Mouse (Mus musculus) neural tube, embryonic 15.5 days (tissue): ENCODE measurements around the gene Rint1. TPM values are rescaled to one million over a fixed set of nuclear protein-coding genes. Genes with fewer than 3 reads are reported as not detected.
A peak's percentile ranks its signal among the peaks of the same experiment; 100 is the strongest.

Experiments
- ATAC-seq: fragments of 200-750 bp; cut with Nextera tagmentation; 2 replicates; pipeline ENCODE4 v1.8.0; 2017; ENCODE audit warnings: mild to moderate bottlenecking, moderate TSS enrichment, moderate library complexity; ENCODE audit not compliant: low FRiP score
- H3K27ac ChIP-seq: fragments of 300-500 bp; sonication (generic); replicated peaks from 2 replicates; pipeline ENCODE4 v1.5.1; 2015; ENCODE audit warnings: mild to moderate bottlenecking, inconsistent platforms
- H3K27me3 ChIP-seq: fragments of 300-500 bp; sonication (generic); replicated peaks from 2 replicates; pipeline ENCODE4 v1.6.1; 2015; ENCODE audit warnings: inconsistent platforms
- H3K36me3 ChIP-seq: fragments of 300-500 bp; sonication (generic); 2 replicates; pipeline ENCODE4 v1.6.1; 2015; ENCODE audit warnings: inconsistent platforms
- H3K4me1 ChIP-seq: fragments of 300-500 bp; sonication (generic); 2 replicates; pipeline ENCODE4 v1.6.1; 2015; ENCODE audit warnings: inconsistent platforms
- H3K4me2 ChIP-seq: fragments of 300-500 bp; sonication (generic); 2 replicates; pipeline ENCODE4 v1.6.1; 2015; ENCODE audit warnings: inconsistent platforms, mild to moderate bottlenecking, moderate library complexity
- H3K4me3 ChIP-seq: fragments of 300-500 bp; sonication (generic); replicated peaks from 2 replicates; pipeline ENCODE4 v1.5.1; 2015; ENCODE audit warnings: mild to moderate bottlenecking, inconsistent platforms
- H3K9ac ChIP-seq: fragments of 300-500 bp; sonication (generic); replicated peaks from 2 replicates; pipeline ENCODE4 v1.6.1; 2015; ENCODE audit warnings: mild to moderate bottlenecking, inconsistent platforms
- H3K9me3 ChIP-seq: fragments of 300-500 bp; sonication (generic); replicated peaks from 2 replicates; pipeline ENCODE4 v1.6.1; 2016; ENCODE audit warnings: inconsistent platforms
- WGBS: fragments of 180-500 bp; shearing (Covaris S2); methylation state at CpG from one replicate; pipeline ENCODE4 v1.1.7; 2015; ENCODE audit warnings: mixed read lengths; 5-methylcytosine and 5-hydroxymethylcytosine counted together
- polyA plus RNA-seq: library from polyadenylated mRNA; unstranded; fragments of >200 nt; fragmentation: Nextera tagmentation; extraction: Ambion mirVana; gene quantifications from 2 replicates; pipeline ENCODE4 v1.2.1, GENCODE M21; 2015

Rint1 gene
- polyA plus RNA-seq, result 31.3 and 32.0 TPM in 2 replicates

DNA sequence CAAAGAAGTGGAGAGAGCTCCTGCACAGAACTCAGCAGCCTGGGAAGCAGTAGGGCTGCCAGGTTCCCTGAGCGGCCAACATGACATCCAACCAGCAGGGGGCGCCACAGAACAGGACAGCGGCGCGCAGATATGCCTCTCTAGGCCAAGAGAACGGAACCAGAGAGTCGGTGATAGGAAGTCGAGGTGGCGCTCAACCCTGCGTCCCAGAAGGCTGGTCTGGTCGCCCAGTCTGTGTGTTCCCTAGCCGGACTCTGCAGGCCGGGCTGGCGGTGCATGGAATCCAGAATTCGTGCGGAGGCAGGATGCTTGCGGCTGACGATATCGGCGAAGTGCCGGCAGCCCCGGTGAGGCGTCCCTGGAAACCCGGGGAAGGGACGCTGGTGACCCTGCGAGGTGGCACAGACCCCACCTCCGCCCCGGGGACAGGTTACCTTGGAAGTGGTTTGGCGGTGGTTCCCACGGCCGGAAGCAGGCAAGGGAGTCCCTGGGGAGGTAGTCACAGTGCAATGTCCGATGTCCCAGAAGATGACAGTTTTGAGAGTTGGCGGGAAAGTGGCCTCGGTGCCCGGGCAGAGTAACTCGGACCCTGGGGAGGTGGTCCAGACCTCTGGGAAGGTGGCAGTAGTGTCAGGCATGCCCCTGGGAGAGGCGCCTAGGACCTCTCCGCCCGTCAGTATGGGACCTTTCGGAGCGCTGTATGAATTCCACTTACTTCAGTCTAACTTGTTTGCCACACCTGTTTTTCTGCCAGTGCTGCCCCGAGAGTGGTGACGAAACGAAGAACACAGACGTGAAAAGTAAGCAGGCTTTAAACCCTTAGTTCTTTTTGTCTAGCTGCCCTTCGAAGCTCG, at the start of gene Rint1:
Gene Rint1 (plus strand): TSS at position 176 of the 854 bp plus-strand sequence.
- Histone ChIP-seq H3K4me1 (peaks cover 30% of the 10 kb centered on the region), H3K27ac (peak within 1 kb of the TSS; percentile 85), H3K27me3 (no peaks in the 10 kb centered on the region), H3K4me2 (peak within 1 kb of the TSS; percentile 93), H3K9me3 (no peaks in the 10 kb centered on the region), H3K4me3 (peak within 1 kb of the TSS; percentile 99), H3K36me3 (peaks cover 13% of the 10 kb centered on the region), H3K9ac (peak within 1 kb of the TSS; percentile 96)
- peak; percentile 87 for ATAC-seq
- whole genome bisulfite sequencing, result 2% methylated on average over 47 of the region's 47 CpGs

DNA sequence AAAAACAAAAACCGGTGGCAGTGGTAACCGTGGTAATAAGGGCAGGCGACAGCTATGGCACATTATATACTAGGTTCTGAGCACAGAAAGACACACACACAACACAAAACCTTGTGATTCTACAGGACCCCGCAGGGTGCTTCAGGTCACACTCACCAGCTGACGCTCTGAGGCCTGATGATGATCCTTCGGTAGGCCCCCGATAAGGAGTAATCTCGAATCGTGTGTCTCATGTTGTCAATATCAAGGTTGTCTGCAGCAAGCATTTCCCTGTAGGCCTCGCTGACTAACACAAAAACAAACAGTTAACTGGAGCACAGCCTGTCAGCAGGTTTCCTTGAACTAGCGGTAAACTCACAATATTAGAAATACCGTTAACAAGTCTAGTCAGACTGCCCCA, 44.2 kb upstream of the Rint1 start:
- no peak overlapping the region for H3K4me3 ChIP-seq
- no peak overlapping the region for H3K9ac ChIP-seq
- no peaks in the 10 kb centered on the region for H3K27me3 ChIP-seq
- 96% methylated on average over 12 of the region's 12 CpGs for WGBS
- no peaks in the 10 kb centered on the region for H3K9me3 ChIP-seq
- H3K36me3 ChIP-seq, result peaks cover 64% of the 10 kb centered on the region
- H3K4me2 ChIP-seq, result no peak overlapping the region
- H3K27ac ChIP-seq, result no peak overlapping the region
- no peak for ATAC-seq
- no peaks in the 10 kb centered on the region for H3K4me1 ChIP-seq

DNA sequence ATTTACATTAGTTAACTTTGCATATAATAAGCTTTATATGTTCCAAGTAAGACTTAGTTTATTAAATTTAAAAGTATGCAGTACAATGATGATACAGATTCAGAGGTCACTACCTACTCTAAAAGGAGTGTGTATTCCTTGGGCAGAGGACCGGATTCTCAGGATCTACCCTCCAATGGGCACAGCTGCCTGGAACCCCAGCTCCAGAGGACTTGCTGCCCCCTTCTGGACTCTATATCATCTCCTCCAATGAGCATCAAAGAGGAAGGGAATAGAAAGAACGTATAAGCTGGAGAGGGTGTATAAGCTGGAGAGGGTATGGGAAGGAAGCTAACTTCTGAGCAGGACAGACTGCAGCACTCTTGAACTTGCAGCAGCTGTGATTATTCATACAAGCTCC, 37.6 kb upstream of the Rint1 start:
- Histone ChIP-seq H3K9ac (no peak overlapping the region), H3K4me2 (no peak overlapping the region), H3K4me1 (no peaks in the 10 kb centered on the region), H3K27me3 (no peaks in the 10 kb centered on the region), H3K27ac (no peak overlapping the region), H3K36me3 (peaks cover 36% of the 10 kb centered on the region), H3K9me3 (no peaks in the 10 kb centered on the region), H3K4me3 (no peak overlapping the region)
- 60% methylated on average over 2 of the region's 2 CpGs for WGBS
- no peak for ATAC-seq

DNA sequence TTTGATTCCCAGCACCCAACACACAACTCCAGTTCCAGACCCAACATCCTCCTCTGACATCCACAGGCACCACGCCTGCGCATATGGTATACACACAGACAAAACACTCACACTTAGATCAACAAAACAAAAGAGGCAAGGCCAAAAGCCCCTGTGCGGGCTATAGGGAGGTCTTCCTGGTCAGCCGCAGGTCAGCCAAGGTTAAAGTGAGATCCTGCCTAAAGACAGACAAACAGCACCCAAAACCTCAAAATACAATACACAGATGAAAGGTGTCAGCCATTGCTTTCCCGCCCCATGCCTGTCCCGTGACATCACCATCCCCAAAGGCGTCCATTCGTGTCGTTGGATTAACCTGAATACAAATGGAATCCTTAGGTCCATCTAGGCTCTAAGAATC, 31.9 kb upstream of the Rint1 start:
- H3K36me3 ChIP-seq, result peaks cover 35% of the 10 kb centered on the region
- WGBS, result 96% methylated on average over 9 of the region's 9 CpGs
- H3K27me3 ChIP-seq, result no peaks in the 10 kb centered on the region
- H3K27ac ChIP-seq, result no peak overlapping the region
- H3K9me3 ChIP-seq, result no peaks in the 10 kb centered on the region
- H3K4me1 ChIP-seq, result no peaks in the 10 kb centered on the region
- ATAC-seq, result no peak
- no peak overlapping the region for H3K9ac ChIP-seq
- H3K4me2 ChIP-seq, result no peak overlapping the region
- no peak overlapping the region for H3K4me3 ChIP-seq

GRCm38 (mm10) chr5:23756368-23756767, 31.1 kb upstream of the Rint1 start:
- no peak for ATAC-seq
- H3K9me3 ChIP-seq, result no peaks in the 10 kb centered on the region
- H3K36me3 ChIP-seq, result peaks cover 33% of the 10 kb centered on the region
- no peak overlapping the region for H3K4me2 ChIP-seq
- H3K9ac ChIP-seq, result no peak overlapping the region
- H3K4me1 ChIP-seq, result no peaks in the 10 kb centered on the region
- no peak overlapping the region for H3K4me3 ChIP-seq
- 96% methylated on average over 4 of the region's 4 CpGs for WGBS
- no peak overlapping the region for H3K27ac ChIP-seq
- H3K27me3 ChIP-seq, result no peaks in the 10 kb centered on the region

GRCm38 (mm10) chr5:23758633-23759032, 28.9 kb upstream of the Rint1 start:
- H3K36me3 ChIP-seq, result peaks cover 42% of the 10 kb centered on the region
- no peak overlapping the region for H3K27ac ChIP-seq
- H3K4me1 ChIP-seq, result no peaks in the 10 kb centered on the region
- H3K4me3 ChIP-seq, result no peak overlapping the region
- 46% methylated on average over 2 of the region's 2 CpGs for WGBS
- no peaks in the 10 kb centered on the region for H3K27me3 ChIP-seq
- H3K4me2 ChIP-seq, result no peak overlapping the region
- no peak overlapping the region for H3K9ac ChIP-seq
- no peaks in the 10 kb centered on the region for H3K9me3 ChIP-seq
- no peak for ATAC-seq

DNA sequence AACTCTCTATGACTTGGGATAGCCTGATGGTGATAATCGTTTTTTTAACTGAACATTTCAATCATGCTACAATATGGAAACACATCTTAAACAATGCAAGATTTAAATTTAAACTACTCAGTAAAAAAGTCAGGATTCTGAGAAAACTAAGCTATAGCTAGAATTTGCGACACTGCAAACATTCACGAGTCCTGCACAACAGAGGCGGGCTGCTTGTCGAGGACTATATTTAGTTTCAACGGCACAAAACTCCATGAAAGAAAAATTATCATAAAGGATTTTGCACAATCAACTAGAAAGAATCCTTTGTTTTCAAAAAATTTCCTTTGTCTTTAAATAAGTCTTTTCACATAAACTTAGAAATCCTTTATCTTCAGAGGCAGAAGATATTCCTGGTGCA, 25.0 kb upstream of the Rint1 start:
- no peak overlapping the region for H3K27ac ChIP-seq
- no peaks in the 10 kb centered on the region for H3K9me3 ChIP-seq
- H3K4me1 ChIP-seq, result no peaks in the 10 kb centered on the region
- ATAC-seq, result no peak
- peaks cover 54% of the 10 kb centered on the region for H3K36me3 ChIP-seq
- H3K9ac ChIP-seq, result no peak overlapping the region
- H3K4me3 ChIP-seq, result no peak overlapping the region
- H3K27me3 ChIP-seq, result no peaks in the 10 kb centered on the region
- whole genome bisulfite sequencing, result 93% methylated on average over 6 of the region's 6 CpGs
- no peak overlapping the region for H3K4me2 ChIP-seq

DNA sequence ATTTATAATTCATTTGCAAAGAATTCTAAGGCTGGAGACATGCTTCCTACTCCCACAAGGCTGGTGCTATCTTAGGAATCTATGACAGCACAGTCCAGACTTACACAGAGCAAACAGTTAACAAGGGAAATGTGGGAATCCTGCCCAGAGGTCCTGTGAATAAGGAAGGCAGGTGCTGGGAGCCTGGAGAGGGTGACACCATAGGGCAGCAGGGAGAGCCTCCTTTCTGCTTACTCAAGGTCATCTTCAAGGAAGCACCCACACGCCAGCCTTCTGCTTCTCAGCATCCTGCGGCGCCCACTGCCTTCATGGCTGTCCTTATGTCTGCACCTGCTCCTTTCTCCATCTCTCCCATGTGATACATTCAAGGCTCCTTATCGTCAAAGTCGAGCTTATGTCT, 23.0 kb upstream of the Rint1 start:
- Histone ChIP-seq H3K4me2 (no peak overlapping the region), H3K9ac (no peak overlapping the region), H3K4me3 (no peak overlapping the region), H3K27ac (no peak overlapping the region), H3K9me3 (no peaks in the 10 kb centered on the region), H3K4me1 (no peaks in the 10 kb centered on the region), H3K27me3 (no peaks in the 10 kb centered on the region), H3K36me3 (peaks cover 56% of the 10 kb centered on the region)
- 96% methylated on average over 5 of the region's 5 CpGs for WGBS
- ATAC-seq, result no peak

DNA sequence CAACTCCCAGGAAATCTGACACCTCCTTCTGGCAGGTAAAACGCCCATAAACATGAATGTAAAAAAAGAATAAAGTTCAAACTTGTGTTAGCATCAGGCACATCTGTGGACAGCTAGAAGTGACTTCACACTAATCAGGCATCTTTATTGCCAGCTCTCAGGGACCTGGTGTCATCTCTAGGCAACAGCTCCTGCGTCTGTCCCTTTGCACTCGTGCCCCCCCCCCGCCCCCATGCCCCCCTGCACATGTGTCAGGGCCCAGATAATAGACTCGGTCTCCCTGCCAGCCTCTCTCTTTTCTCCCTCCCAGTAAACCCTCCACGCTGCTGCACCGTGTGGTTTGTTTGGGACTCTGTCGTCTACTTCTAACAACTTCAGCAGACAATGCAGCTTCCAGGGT, 16.4 kb upstream of the Rint1 start:
- Histone ChIP-seq H3K4me1 (no peaks in the 10 kb centered on the region), H3K36me3 (peaks cover 54% of the 10 kb centered on the region), H3K9me3 (no peaks in the 10 kb centered on the region), H3K4me3 (no peak overlapping the region), H3K4me2 (no peak overlapping the region), H3K27me3 (no peaks in the 10 kb centered on the region), H3K27ac (no peak overlapping the region), H3K9ac (no peak overlapping the region)
- 24% methylated on average over 8 of the region's 8 CpGs for WGBS
- no peak; the same call in 1 of the 2 replicates for ATAC-seq

GRCm38 (mm10) chr5:23774186-23774585, 13.3 kb upstream of the Rint1 start:
- Histone ChIP-seq H3K27me3 (no peaks in the 10 kb centered on the region), H3K9me3 (no peaks in the 10 kb centered on the region), H3K9ac (no peak overlapping the region), H3K4me1 (no peaks in the 10 kb centered on the region), H3K4me3 (no peak overlapping the region), H3K36me3 (peaks cover 32% of the 10 kb centered on the region), H3K4me2 (no peak overlapping the region), H3K27ac (no peak overlapping the region)
- ATAC-seq, result no peak
- WGBS, result 91% methylated on average over 6 of the region's 6 CpGs

DNA sequence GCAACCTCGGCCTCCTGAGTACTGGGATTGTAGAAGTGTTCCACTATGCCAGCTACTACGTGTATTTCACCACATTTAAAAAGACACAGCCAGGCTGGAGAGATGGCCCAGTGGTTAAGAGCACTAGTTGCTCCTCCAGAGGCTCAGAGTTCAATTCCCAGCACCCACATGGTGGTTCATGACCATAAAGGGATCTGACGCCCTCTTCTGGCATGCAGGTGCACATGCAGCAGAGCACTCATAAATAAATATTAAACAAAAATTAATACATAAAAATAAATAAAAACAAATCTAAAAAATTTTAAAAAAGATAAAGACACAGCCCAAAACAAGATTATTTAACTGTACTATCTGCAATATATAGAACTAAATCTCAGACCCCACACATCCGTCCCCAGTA, 7.0 kb upstream of the Rint1 start:
- Histone ChIP-seq H3K36me3 (peaks cover 2% of the 10 kb centered on the region), H3K4me3 (no peak overlapping the region), H3K27ac (no peak overlapping the region), H3K9ac (no peak overlapping the region), H3K27me3 (no peaks in the 10 kb centered on the region), H3K4me1 (peaks cover 22% of the 10 kb centered on the region), H3K9me3 (no peaks in the 10 kb centered on the region), H3K4me2 (no peak overlapping the region)
- ATAC-seq, result no peak
- 88% methylated on average over 4 of the region's 4 CpGs for WGBS

DNA sequence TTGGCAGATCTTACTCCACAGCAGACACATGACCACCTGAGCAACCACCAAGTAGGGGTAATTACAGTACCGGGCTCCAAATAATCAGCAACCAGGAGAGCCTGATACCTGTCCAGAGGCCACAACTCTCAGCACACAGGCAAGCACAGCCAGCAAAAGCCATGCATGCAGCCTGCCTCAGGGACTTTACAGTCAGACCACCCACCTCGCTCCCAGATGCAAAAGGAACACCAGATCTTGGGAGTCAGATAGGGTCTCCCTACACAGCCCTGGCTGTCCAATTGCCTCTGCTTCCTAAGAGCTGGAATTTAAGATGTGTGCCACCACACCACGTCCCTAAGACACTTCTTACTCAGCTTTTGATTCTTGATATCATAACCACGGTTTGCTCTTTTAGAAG, 6.3 kb upstream of the Rint1 start:
- 84% methylated on average over 4 of the region's 4 CpGs for WGBS
- no peak overlapping the region for H3K27ac ChIP-seq

More for the DNA sequence above, 6.3 kb upstream of the Rint1 start:
- ATAC-seq, result no peak
- Histone ChIP-seq H3K9ac (no peak overlapping the region), H3K36me3 (no peaks in the 10 kb centered on the region), H3K4me1 (peaks cover 22% of the 10 kb centered on the region), H3K4me2 (no peak overlapping the region), H3K27me3 (no peaks in the 10 kb centered on the region), H3K9me3 (no peaks in the 10 kb centered on the region), H3K4me3 (no peak overlapping the region)
